Mouse (Mus musculus): ENCODE measurements at regions not wholly inside any gene's neighbourhood (a gene's known extent, or its start where the extent isn't known, plus 50 kb on each side); places are given as distances from the start of the nearest gene placed in this dataset.
"Not testable (repeated sequence)": the region's sequence is repeated elsewhere in the genome, so short reads cannot be mapped to it uniquely, and the experiment has no call there.

DNA sequence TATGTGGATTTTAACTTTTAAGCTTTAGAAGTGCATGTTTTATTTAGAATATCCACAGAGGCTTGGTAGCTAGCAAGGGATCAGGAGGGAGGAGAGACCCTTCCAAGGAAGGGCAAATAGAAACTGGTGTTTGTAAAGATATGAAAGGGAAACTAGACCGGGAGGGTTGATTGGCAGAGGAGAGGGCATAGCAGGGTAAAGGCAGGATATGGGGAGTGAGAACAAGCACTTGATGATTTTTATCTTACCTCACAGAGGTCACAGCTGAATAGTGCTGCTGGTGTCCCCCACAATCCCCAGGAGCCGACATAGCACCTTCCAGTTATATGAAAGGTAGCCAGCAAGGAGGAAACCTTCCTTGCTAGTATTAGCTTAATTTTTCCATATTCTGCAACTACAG, 135.4 kb upstream of the Tet2 start:
- TF ChIP-seq CTCF (IDR thresholded peaks at IDR 0.05; ENCODE audit: extremely low read depth, insufficient read depth, insufficient read length, insufficient replicate concordance) (no peak), POLR2A (IDR thresholded peaks at IDR 0.05; ENCODE audit: low read depth, low read length) (no peak)
- 32% methylated on average over 2 of the region's 2 CpGs for WGBS
- no peaks in the 10 kb centered on the region for H3K4me1 ChIP-seq (ENCODE audit: control insufficient read depth, insufficient read depth, insufficient read length)
- no peak overlapping the region for H3K27ac ChIP-seq (ENCODE audit: insufficient read depth, low read length)
- H3K4me3 ChIP-seq (ENCODE audit: extremely low read depth, insufficient read depth, insufficient read length) = no peak overlapping the region
- H3K27me3 ChIP-seq (ENCODE audit: control insufficient read depth, insufficient read depth, low read length) = no peaks in the 10 kb centered on the region
- H3K36me3 ChIP-seq (ENCODE audit: control insufficient read depth, insufficient read depth, low read length) = no peaks in the 10 kb centered on the region
- DNase-seq (ENCODE audit: low read depth in 1 of 2, low spot score in 2 of 2) = no peak

DNA sequence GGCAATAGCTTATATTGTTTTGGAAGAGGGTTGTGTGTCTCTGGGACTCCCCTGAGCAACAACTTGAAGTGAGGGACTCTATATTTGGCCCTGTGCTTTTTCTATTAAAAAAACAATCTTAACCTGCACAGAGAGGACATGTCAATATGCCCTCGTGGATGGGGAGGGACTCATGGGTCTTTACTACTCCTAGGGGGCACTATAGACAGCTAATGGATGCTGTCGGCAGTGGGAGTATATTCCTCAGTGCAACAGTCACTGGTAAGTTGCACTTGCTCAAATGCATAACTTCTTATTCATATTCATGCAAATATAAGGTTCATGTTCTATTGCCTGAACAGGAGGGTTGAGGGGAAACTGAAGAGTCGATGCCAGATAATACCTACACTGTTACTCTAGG, 135.9 kb upstream of the Tet2 start:
- Histone ChIP-seq H3K36me3 (ENCODE audit: control insufficient read depth, insufficient read depth, low read length) (no peaks in the 10 kb centered on the region), H3K4me1 (ENCODE audit: control insufficient read depth, insufficient read depth, insufficient read length) (no peaks in the 10 kb centered on the region), H3K27me3 (ENCODE audit: control insufficient read depth, insufficient read depth, low read length) (no peaks in the 10 kb centered on the region), H3K4me3 (ENCODE audit: extremely low read depth, insufficient read depth, insufficient read length) (no peak overlapping the region), H3K27ac (ENCODE audit: insufficient read depth, low read length) (no peak overlapping the region)
- 74% methylated on average over 3 of the region's 3 CpGs for WGBS
- TF ChIP-seq POLR2A (IDR thresholded peaks at IDR 0.05; ENCODE audit: low read depth, low read length) (no peak), CTCF (IDR thresholded peaks at IDR 0.05; ENCODE audit: extremely low read depth, insufficient read depth, insufficient read length, insufficient replicate concordance) (no peak)
- no peak for DNase-seq (ENCODE audit: low read depth in 1 of 2, low spot score in 2 of 2)

DNA sequence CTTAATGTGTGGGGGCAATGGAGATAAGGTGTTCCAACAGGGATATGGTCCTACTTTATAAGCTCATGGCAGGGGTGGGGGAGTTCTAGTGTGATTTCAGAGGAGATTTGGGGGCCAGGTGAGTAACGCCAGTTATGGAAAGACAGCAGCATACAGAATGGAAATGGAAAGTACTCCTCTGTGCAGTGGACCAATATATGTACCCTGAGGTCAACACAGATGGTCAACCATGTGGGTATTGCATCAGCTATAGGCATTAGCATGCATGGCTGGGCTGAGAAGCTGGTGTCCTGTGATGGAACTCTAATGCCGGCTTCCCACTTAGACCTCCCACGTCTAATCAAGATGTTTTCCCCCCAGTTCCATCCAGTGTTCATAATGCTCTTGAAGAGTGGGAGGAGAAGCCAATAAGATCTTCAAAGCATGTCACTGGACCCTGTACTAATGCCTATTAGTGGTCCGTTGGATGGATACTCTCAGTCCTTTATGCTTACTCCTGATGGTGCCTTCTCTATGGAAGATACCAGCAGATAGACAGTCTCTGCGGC, 139.3 kb upstream of the Tet2 start:
- Histone ChIP-seq H3K4me1 (ENCODE audit: control insufficient read depth, insufficient read depth, insufficient read length) (no peaks in the 10 kb centered on the region), H3K4me3 (ENCODE audit: extremely low read depth, insufficient read depth, insufficient read length) (no peak overlapping the region), H3K27me3 (ENCODE audit: control insufficient read depth, insufficient read depth, low read length) (no peaks in the 10 kb centered on the region), H3K27ac (ENCODE audit: insufficient read depth, low read length) (no peak overlapping the region), H3K36me3 (ENCODE audit: control insufficient read depth, insufficient read depth, low read length) (no peaks in the 10 kb centered on the region)
- 83% methylated on average over 5 of the region's 5 CpGs for WGBS
- TF ChIP-seq POLR2A (IDR thresholded peaks at IDR 0.05; ENCODE audit: low read depth, low read length) (no peak), CTCF (IDR thresholded peaks at IDR 0.05; ENCODE audit: extremely low read depth, insufficient read depth, insufficient read length, insufficient replicate concordance) (no peak)
- no peak for DNase-seq (ENCODE audit: low read depth in 1 of 2, low spot score in 2 of 2)

DNA sequence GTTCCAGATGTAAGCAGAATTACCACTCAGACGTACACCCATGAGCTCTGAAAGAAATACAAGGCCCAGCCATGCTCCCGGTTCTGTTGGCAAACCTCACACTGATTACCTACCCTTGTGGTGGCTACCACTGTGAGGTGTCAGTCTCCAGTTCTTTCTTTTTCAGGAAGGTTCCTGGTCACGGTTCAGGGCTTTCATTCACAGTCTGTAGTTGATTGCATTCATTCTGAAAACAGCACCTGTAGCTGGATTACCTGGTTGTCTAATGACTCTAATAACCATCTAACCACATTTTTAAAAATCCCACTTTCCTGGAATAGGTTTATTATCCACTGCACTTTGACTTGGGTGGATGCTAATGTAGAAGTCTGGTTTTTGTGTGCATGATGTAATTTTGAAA, 139.8 kb upstream of the Tet2 start:
- no peak overlapping the region for H3K27ac ChIP-seq (ENCODE audit: insufficient read depth, low read length)
- DNase-seq (ENCODE audit: low read depth in 1 of 2, low spot score in 2 of 2) = no peak
- no peaks in the 10 kb centered on the region for H3K36me3 ChIP-seq (ENCODE audit: control insufficient read depth, insufficient read depth, low read length)
- H3K4me1 ChIP-seq (ENCODE audit: control insufficient read depth, insufficient read depth, insufficient read length) = no peaks in the 10 kb centered on the region
- no peak overlapping the region for H3K4me3 ChIP-seq (ENCODE audit: extremely low read depth, insufficient read depth, insufficient read length)
- no peak for TF ChIP-seq POLR2A (IDR thresholded peaks at IDR 0.05; ENCODE audit: low read depth, low read length)
- no peak for TF ChIP-seq CTCF (IDR thresholded peaks at IDR 0.05; ENCODE audit: extremely low read depth, insufficient read depth, insufficient read length, insufficient replicate concordance)
- 76% methylated on average over 3 of the region's 3 CpGs for WGBS
- no peaks in the 10 kb centered on the region for H3K27me3 ChIP-seq (ENCODE audit: control insufficient read depth, insufficient read depth, low read length)

DNA sequence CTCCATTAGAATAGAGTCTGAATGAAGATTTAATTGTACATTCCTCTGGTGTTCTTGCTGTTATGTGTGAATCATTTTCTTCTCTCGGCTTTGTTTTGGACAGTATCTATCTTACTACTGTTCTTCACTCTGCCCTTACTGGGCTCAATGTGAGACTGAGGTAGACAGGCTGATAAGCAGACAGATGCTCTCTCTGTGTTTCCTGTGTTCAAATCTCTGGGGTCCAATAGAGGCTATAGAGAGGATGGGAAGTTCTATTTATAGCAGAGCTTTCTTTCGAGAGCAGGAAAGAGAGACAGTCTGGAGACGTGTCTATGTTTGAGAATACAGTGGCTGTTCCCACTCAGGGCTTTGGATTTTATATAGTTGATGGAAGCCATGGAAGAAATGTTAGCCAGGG, 140.5 kb upstream of the Tet2 start:
- H3K36me3 ChIP-seq (ENCODE audit: control insufficient read depth, insufficient read depth, low read length) = no peaks in the 10 kb centered on the region
- no peaks in the 10 kb centered on the region for H3K4me1 ChIP-seq (ENCODE audit: control insufficient read depth, insufficient read depth, insufficient read length)
- no peak overlapping the region for H3K27ac ChIP-seq (ENCODE audit: insufficient read depth, low read length)
- H3K27me3 ChIP-seq (ENCODE audit: control insufficient read depth, insufficient read depth, low read length) = no peaks in the 10 kb centered on the region
- no peak for DNase-seq (ENCODE audit: low read depth in 1 of 2, low spot score in 2 of 2)
- WGBS = 33% methylated on average over 3 of the region's 3 CpGs
- no peak overlapping the region for H3K4me3 ChIP-seq (ENCODE audit: extremely low read depth, insufficient read depth, insufficient read length)
- TF ChIP-seq CTCF (IDR thresholded peaks at IDR 0.05; ENCODE audit: extremely low read depth, insufficient read depth, insufficient read length, insufficient replicate concordance) = no peak
- TF ChIP-seq POLR2A (IDR thresholded peaks at IDR 0.05; ENCODE audit: low read depth, low read length) = no peak

DNA sequence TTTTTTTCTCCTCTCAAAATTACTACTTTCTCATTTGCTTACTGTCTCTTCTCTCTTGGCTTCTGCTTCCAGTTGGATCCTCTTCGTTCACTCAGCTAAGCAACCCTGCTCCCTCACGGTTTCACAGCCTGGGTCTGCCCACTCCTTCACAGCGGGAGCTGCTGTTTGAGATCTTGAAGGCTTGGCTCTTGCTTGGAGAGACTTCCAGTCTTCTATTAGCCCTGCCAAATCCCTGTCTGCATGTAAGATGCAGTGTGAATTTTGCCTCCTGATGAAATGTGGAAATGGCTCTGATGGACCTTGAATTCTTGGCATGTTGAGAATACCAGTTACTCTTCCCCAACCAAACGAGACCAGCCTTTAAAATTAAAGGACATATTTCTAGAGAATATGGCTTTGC, 149.1 kb upstream of the Tet2 start:
- H3K4me1 ChIP-seq (ENCODE audit: control insufficient read depth, insufficient read depth, insufficient read length) = no peaks in the 10 kb centered on the region
- DNase-seq (ENCODE audit: low read depth in 1 of 2, low spot score in 2 of 2) = no peak

DNA sequence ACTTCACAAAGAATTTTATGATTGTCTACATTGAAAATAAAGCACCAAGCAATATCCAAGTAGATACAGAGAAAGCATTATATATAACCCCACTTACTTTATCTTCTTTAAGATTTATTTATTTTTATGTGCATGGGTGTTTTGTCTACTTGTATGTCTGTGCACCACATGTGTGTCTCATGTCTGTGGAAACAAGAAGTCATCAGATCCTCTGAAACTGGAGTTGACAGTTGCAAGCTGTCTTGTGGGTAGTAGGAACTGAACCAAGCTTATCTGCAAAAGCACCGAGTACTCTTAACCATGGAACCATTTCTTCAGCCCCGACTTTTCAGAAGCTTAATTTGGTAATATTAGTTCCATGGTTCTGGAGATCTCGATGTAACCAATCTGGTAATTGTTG, 151.2 kb upstream of the Tet2 start:
- TF ChIP-seq CTCF (IDR thresholded peaks at IDR 0.05; ENCODE audit: extremely low read depth, insufficient read depth, insufficient read length, insufficient replicate concordance) (no peak), POLR2A (IDR thresholded peaks at IDR 0.05; ENCODE audit: low read depth, low read length) (no peak)
- Histone ChIP-seq H3K4me3 (ENCODE audit: extremely low read depth, insufficient read depth, insufficient read length) (no peak overlapping the region), H3K27me3 (ENCODE audit: control insufficient read depth, insufficient read depth, low read length) (no peaks in the 10 kb centered on the region), H3K4me1 (ENCODE audit: control insufficient read depth, insufficient read depth, insufficient read length) (no peaks in the 10 kb centered on the region), H3K27ac (ENCODE audit: insufficient read depth, low read length) (no peak overlapping the region), H3K36me3 (ENCODE audit: control insufficient read depth, insufficient read depth, low read length) (no peaks in the 10 kb centered on the region)
- DNase-seq (ENCODE audit: low read depth in 1 of 2, low spot score in 2 of 2) = no peak
- WGBS = 78% methylated on average over 3 of the region's 3 CpGs

More for the DNA sequence above, 149.1 kb upstream of the Tet2 start:
- Histone ChIP-seq H3K4me3 (ENCODE audit: extremely low read depth, insufficient read depth, insufficient read length) (no peak overlapping the region), H3K27ac (ENCODE audit: insufficient read depth, low read length) (no peak overlapping the region), H3K36me3 (ENCODE audit: control insufficient read depth, insufficient read depth, low read length) (no peaks in the 10 kb centered on the region), H3K27me3 (ENCODE audit: control insufficient read depth, insufficient read depth, low read length) (no peaks in the 10 kb centered on the region)
- 75% methylated on average over 4 of the region's 4 CpGs for WGBS
- TF ChIP-seq CTCF (IDR thresholded peaks at IDR 0.05; ENCODE audit: extremely low read depth, insufficient read depth, insufficient read length, insufficient replicate concordance) (no peak), POLR2A (IDR thresholded peaks at IDR 0.05; ENCODE audit: low read depth, low read length) (no peak)

DNA sequence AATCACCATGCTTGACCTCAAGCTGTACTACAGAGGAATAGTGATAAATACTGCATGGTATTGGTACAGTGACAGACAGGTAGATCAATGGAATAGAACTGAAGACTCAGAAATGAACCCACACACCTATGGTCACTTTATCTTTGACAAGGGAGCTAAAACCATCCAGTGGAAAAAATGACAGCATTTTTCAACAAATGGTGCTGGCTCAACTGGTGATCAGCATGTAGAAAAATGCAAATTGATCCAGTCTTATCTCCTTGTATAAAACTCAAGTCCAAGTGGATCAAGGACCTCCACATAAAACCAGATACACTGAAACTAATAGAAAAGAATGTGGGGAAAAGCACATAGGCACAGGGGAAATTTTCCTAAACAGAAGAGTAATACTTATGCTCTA, 159.9 kb upstream of the Tet2 start:
- not testable (repeated sequence) for H3K4me1 ChIP-seq (ENCODE audit: control insufficient read depth, insufficient read depth, insufficient read length); DNase-seq (ENCODE audit: low read depth in 1 of 2, low spot score in 2 of 2); H3K36me3 ChIP-seq (ENCODE audit: control insufficient read depth, insufficient read depth, low read length); H3K27me3 ChIP-seq (ENCODE audit: control insufficient read depth, insufficient read depth, low read length); H3K4me3 ChIP-seq (ENCODE audit: extremely low read depth, insufficient read depth, insufficient read length); H3K27ac ChIP-seq (ENCODE audit: insufficient read depth, low read length)
